Mouse (Mus musculus): Measurements from ENCODE around the gene Agbl4.

Agbl4 gene

GRCm38 (mm10) chr4:111682793-111683192, 1285.3 kb downstream of the Agbl4 start:
- 83% methylated on average over 3 of the region's 3 CpGs for WGBS

GRCm38 (mm10) chr4:111683843-111684242, 1286.4 kb downstream of the Agbl4 start:
- 37% methylated on average over 5 of the region's 5 CpGs for WGBS

GRCm38 (mm10) chr4:111685951-111686350, 1288.5 kb downstream of the Agbl4 start:
- WGBS: 75% methylated on average over 2 of the region's 2 CpGs

- 11% methylated on average over 9 of the region's 9 CpGs for WGBS
Observed at GRCm38 (mm10) chr4:111686951-111687350, 1289.5 kb downstream of the Agbl4 start.

GRCm38 (mm10) chr4:111687613-111688012, 1290.2 kb downstream of the Agbl4 start:
- WGBS: 12% methylated on average over 6 of the region's 6 CpGs

GRCm38 (mm10) chr4:111691057-111691543, 1293.6 kb downstream of the Agbl4 start:
- 51% methylated on average over 5 of the region's 5 CpGs for WGBS

- 89% methylated on average over 1 of the region's 1 CpGs for WGBS
Observed at GRCm38 (mm10) chr4:111701381-111701780, 1303.9 kb downstream of the Agbl4 start.

- 94% methylated on average over 2 of the region's 2 CpGs for WGBS
Observed at GRCm38 (mm10) chr4:111704126-111704525, 1306.7 kb downstream of the Agbl4 start.

- WGBS: 76% methylated on average over 3 of the region's 3 CpGs
Observed at GRCm38 (mm10) chr4:111704975-111705374, 1307.5 kb downstream of the Agbl4 start.

Data from cerebral cortex, adult 2 months (tissue).